Mouse (Mus musculus) hematopoietic stem cell, adult 5-6 weeks (primary cell): ENCODE results near the gene Trim80. TPM values are rescaled to one million over a fixed set of nuclear protein-coding genes. Genes with fewer than 3 reads are reported as not detected.
A peak's percentile ranks its signal among the peaks of the same experiment; 100 is the strongest.

ENCODE experiments used
- ATAC-seq, 2 experiments: fragments of 125-278 bp in 1 of 2; replicated peaks in 1 of 2; 2 replicates each; pipeline ENCODE4 v1.8.0; 2016 to 2017; ENCODE audit warnings: inconsistent platforms in 2 of 2, mild to moderate bottlenecking in 2 of 2, moderate number of reproducible peaks in 2 of 2, low read depth in 1 of 2, moderate TSS enrichment in 1 of 2; ENCODE audit not compliant: low FRiP score in 2 of 2, poor library complexity in 2 of 2, severe bottlenecking in 2 of 2, insufficient read depth in 1 of 2, low TSS enrichment in 1 of 2
- total RNA-seq: library from RNA; stranded (forward); fragments of 172-1452, 232-1000 nt; gene quantifications from 2 replicates; pipeline ENCODE4 v1.2.3, GENCODE M21; 2017

The Trim80 gene
- total RNA-seq: not detected in 2 replicates

GRCm38 (mm10) chr11:115439906-115440595, at the start of gene Trim80:
Trim80 (plus strand) TSS chr11:115440545.
- ATAC-seq: no peak

- ATAC-seq: no peak
Measured at GRCm38 (mm10) chr11:115391358-115391757, 49.0 kb upstream of the Trim80 start.

- no peak for ATAC-seq
Measured at GRCm38 (mm10) chr11:115393721-115394325, 46.5 kb upstream of the Trim80 start.

DNA sequence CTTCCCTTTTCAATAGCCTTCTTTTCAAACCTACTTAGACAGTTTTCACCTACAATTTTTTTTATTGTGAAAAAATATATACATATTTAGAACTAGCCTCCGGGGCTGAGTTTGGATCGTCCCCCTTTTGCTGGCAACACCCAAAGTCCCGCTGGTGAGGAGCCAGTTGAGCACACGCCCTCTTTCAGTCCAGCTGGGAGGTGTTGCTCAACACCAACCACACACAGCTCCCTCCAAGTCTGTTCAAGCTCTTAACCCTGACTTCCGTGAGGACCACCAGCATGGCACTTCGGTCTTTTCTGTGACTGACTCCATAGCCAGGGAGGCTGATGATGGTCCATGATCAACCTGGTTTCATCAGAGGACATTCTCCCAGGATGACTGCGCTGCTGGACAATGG, 42.3 kb upstream of the Trim80 start:
- no peak for ATAC-seq

- ATAC-seq: no peak
Measured at GRCm38 (mm10) chr11:115400126-115400525, 40.2 kb upstream of the Trim80 start.

- ATAC-seq: no peak
Measured at GRCm38 (mm10) chr11:115400630-115401391, 39.5 kb upstream of the Trim80 start.

DNA sequence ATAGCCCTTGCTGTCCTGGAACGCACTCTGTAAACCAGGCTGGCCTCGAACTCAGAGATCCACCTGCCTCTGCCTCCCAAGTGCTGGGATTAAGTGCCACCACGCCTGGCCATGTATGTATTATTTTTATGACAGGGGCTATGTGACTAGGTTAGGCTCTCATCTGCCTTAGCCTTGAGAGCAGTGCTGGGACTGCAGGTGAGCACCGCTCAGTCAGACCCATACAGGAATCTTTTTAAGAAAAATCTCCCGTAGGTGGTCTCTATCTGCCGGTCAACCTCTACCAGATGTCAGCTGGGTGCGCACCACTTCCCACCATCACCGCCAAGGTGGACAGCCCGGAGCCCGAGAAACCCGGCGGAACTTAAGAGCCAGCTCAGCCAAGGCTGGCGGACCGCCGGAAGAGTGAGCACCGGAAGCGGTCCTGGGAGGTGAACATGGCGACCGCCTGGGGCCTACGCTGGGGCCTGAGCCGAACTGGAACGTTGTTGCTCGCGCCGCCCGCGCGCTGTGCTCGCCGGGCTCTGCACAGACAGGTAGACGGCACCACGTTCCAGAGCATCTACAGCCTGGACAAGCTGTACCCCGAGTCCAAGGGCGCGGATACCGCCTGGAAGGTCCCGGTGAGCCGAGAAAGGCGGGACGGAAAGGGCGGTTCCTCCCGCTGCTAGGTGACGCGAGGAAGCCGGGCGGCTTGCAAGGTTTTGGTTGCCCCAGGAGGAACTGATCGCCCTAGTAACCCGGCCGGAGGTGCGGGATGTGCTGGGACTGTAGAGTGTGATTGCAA, 36.8 kb upstream of the Trim80 start, which contains the start of gene Mrpl58:
Mrpl58 (plus strand) TSS at position 415 of the 787 bp plus-strand sequence.
- ATAC-seq: peak; percentile 90 to 91

GRCm38 (mm10) chr11:115405723-115406122, 34.6 kb upstream of the Trim80 start:
- ATAC-seq: no peak

DNA sequence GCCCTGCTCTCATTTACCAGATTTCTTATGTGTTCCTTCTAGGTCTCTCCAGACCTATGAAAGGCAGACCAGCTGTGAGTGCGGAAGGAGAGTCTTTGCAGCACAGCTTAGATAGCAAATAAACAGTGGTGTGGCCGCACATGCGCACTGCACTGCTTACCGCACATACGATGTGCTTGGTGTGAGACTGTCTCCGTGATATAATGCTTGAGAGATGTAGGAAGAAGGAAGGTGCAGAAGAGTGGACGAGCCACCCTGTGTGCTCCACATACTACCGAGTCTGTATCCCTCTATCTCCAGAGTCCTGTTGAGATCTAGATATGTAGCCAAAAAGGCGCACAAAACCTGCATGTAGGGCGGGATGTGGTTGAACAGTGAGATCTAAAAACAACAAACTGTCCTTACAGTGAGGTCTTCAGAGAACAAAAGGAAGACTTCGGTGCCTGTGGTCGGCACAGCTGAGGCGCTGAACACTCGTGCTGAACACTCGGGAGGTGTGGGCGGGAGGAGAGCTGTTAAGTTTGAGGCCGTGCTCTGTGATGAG, 33.4 kb upstream of the Trim80 start:
- no peak for ATAC-seq

DNA sequence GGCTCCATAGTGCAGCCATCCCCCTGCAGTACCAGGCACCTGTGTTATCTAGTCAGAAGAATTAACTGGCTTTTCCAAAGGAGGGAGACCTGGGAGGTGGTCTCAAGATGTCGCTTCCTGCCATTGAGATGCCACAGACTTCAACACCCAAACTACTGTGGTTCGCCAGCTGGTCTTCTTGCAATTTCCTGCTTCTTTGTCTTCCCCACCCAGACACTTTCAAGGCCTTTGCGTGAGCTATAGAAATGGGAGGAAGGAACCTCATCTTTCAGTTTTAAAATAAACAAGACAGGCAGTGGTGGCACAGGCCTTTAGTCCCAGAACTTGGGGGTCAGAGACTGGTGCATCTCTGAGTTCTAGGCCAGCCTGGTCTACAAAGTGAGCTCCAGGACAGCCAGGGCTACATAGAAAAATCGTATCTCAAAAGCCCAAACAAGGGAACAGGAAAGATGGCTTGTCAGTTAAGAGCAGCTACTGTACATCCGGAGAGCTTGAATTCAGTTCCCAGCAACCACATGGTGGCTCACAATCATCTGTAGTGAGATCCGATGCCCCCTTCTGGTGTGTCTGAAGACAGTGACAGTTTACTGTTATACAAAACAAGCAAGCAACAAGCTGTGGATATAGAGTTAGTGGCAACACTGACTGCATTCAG, 32.0 kb upstream of the Trim80 start:
- no peak for ATAC-seq

GRCm38 (mm10) chr11:115409556-115409955, 30.8 kb upstream of the Trim80 start:
- ATAC-seq: no peak

DNA sequence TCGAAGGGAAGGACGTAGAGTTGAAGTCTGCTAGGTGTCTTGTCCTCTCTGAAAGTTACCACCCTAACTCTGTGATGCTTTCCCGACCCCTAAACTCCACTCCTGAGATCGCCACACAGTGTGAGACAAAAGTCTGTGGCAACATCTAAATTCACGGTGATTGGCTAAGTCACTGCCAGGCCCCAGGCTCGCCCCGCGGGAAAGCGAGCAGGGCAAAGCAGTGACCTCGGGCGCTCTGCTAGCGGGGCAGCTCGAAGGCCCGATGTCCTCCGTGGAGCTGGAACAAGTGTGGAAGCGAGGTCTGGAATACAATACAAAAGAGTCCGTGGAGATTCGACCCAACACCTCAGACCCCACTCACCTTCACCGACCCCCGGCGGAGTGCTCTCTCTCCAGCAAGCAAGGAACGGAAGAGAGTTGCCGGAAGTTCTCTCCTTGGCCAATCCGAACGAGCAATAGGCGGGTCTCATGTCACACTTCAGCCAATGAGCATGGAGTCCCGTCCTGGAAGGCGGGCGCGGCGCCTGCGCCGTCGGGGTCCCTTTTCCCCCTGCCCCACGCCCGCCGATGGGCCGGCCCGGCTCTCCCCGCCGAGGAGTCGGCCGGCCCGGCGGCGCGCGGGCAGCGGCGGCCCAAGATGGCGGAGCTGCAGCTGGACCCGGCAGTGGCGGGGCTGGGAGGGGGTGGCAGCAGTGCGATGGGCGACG, 20.7 kb upstream of the Trim80 start, which contains the start of the genes Atp5h and Kctd2:
Atp5h (minus strand) TSS at position 432 of the 707 bp plus-strand sequence.
Kctd2 (plus strand) TSS at position 598 of the 707 bp plus-strand sequence.
- ATAC-seq: peak; percentile 99

DNA sequence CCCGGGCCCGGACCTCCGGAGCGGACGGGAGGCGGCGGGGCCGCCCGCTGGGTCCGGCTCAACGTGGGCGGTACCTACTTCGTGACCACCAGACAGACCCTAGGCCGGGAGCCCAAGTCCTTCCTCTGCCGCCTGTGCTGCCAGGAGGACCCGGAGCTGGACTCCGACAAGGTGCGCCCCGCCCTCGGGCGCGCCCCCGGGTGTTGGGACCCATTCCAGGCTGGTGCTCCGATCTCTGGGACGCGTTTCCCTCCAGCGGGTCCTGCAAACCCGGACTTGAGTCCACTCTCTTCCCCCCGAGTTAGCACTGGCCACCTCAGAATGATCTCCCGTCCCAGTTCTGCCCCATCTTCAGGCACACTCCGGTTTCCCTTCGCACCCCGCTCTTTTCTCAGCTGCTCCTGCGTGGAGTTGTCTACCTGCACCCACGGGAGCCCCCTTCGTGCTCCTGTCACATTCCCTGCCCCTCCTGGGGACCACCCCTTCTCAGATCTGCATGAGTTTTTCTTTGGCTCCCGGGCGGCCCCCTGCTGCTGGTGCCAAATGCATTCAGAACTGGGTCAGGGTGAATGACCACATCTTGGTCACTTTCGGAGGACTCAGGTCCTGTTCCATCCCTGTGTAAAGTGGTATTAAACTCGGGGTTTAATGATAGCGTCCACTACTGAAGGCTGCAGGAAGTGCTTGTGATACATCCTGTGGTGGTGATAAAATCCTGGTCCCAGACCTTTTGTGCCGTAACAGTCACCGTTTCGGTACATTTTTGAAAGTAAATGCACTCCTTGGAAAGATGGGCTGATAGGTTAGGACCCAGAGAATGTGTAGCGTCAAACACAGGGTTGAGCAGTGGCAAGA, 19.8 kb upstream of the Trim80 start:
- ATAC-seq: no peak

GRCm38 (mm10) chr11:115421328-115421727, 19.0 kb upstream of the Trim80 start:
- ATAC-seq: no peak

GRCm38 (mm10) chr11:115421972-115422371, 18.4 kb upstream of the Trim80 start:
- ATAC-seq: no peak
